Mouse (Mus musculus) urinary bladder, postnatal 25 days (tissue): ENCODE data around the gene Gpr35.

Experiments
- DNase-seq: peaks from one replicate; pipeline ENCODE4 v3.0.0; 2022; ENCODE audit warnings: low spot score

Gpr35 gene

DNA sequence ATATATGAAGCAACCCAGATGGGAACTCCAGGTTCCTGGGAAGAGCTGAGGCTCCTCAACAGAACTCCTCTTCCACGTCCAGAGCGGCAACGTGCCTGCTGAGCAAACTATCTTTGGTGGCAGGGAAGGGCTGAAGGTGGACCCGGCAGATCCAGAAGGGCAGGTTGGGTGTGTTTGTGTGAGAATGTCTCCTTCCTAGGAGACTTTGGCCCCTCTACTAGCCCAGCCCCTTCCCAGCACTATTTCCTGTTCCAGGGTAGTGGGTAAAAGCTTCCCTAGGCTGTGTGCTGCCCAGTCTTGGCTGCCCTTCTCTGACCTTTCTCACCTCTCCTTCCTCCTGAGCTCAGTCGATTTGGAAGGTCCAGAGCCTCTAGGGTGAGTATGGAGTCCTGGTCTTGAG is at the start of gene Gpr35:
Gene Gpr35, plus strand, starts transcription at position 259 of the 400 bp plus-strand sequence.
- DNase-seq = no peak

DNA sequence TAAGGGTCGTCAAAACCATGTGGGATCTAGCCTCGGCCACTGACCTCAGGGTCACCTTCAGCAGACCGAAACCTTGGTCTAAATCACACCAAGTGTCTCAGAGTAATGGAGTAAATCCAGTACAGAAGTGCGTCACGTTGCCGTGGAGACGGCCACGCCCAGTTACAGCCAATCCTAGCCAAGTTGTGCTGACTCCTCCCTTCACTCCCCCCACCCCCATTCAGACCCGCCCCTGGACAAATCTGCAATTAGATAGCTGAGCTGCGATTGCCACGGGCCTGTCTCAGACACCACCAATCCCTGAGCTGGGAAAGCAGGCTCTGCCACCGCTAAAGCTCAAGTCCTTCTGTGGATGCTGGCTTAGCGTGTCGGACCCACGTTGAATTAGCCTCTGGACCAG is 47.9 kb upstream of the Gpr35 start, which contains the start of gene Ankmy1:
Gene Ankmy1, minus strand, starts transcription at position 121 of the 400 bp plus-strand sequence.
- DNase-seq = peak; percentile 44

DNA sequence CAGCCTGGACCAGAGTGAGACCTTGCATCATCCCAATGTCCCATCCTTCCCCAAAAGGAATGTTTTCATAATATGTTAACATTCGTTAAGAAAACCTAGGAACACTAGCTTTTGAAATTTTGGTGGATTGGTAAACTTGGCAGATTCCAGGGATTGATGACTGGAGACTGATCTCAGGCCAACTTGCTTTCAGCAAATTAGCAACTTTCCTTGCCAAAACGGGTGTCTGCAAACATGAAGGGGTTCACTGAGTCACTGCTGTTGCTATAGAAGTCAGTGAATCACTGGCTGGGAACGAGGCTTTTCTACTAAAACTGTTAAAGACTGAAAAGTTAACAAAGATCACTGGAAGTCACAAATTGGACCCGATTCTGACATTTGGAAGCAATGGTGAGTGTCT is 47.0 kb upstream of the Gpr35 start:
- DNase-seq = no peak

DNA sequence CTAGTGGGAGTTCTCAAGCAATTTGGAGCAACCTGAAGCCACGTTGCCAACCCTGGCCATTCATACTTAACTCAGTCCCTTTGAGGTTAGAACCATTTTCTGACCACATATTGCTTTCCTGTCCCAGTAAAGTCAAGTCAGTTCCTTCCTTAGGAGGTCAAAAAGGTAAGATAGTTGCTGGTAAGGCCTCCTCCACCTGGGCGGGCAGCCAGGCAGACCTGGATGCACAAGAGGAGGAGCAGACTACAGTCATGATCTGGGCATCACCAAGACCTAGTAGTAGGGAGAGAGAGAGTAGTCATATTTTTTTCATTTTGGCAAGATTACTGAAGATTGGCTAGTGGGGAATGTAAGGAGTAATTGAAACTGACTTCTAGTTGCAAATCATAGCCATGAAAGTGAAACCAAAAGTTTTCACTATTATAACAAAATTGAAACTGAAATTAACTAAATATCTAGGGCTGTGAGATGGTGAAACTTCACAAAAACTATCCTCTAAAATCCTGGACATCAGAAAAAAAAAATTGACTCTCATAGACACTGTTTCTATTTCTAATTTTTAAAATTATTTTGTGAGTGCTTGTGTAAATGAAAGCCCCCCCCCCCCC is 44.9 kb upstream of the Gpr35 start:
- DNase-seq = no peak

DNA sequence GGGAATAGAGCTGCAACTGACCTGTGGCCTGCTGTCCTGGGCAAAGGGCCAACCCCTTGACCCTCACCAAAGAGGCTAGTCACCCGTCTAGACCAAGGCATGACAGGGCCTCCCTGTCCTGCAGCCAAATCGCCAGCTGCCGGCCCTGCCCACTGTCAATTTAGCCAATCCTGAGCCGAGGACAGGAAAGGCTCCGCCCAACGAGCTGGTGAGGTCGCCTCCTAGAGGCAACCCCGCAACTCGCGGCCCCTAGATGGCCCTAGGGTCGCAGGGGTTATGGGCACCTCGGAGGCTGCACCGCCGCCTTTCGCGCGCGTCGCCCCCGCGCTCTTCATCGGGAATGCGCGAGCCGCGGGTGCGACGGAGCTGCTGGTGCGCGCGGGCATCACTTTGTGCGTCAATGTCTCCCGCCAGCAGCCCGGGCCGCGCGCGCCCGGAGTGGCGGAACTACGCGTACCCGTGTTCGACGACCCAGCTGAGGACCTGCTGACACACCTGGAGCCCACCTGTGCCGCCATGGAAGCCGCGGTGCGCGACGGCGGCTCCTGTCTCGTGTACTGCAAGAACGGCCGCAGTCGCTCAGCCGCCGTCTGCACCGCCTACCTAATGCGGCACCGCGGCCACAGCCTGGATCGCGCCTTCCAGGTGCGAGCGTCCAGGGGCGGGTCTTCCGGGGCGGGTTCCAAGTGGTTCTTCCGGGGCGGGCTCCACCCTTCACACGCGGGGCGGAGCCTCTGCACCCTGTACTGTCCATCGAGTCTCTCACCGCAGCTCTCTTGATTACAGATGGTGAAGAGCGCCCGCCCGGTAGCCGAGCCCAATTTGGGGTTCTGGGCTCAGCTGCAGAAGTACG is 43.7 kb upstream of the Gpr35 start, which contains the start of gene Dusp28:
Gene Dusp28, plus strand, starts transcription at position 203 of the 853 bp plus-strand sequence.
- DNase-seq = peak; percentile 72

DNA sequence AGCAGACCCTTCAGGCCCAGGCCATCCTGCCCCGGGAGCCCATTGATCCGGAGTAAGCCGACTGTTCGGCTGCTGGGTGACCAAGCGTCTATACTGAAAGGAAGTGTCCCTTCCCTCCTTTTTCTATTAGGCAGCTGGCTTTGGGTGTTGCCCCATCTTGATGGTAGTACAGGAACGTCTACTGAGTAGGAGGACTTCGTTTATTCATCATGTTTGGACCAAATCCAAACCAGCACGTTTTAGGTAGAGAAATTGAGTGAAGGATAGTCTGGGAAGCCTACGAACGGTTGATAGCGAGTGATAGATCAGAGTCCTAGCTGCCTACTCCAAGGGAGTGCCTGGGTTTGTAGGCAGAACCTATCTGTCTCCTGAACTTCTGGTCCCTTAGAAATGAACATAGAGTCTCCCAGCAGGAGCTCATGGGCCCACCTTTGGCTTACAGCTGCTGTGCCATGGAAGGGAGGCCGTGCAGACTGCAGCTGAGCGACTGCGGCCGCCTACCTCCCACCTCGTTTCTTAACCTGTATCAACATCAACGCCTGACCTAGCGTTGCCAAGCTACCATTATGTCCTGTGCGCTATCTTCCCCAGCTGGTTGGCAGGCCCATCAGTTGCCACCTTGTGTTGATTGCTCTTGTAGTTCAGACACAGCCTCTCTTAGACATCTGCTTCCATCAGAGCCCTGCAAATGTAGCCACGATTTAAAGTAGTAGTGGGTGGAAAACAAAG is 42.9 kb upstream of the Gpr35 start:
- DNase-seq = no peak

DNA sequence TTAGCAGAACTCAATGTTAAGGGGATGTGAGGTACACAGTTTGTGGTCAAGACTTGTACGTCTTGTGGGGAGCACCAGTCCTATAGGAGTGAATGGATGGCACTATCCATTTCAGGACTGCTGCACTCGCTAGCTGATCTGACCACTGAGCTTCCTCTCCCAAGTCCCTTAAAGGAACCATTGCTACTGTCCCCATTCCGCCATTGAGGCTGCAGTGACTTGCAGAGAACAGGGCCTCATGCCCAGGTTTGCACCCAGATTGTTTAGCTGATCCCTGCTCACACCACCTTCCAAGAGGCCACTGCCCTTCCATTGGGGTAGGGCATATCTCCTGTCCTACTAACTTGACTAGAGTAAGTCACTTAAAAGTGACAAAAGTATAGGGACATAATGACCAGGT is 42.0 kb upstream of the Gpr35 start:
- no peak for DNase-seq

DNA sequence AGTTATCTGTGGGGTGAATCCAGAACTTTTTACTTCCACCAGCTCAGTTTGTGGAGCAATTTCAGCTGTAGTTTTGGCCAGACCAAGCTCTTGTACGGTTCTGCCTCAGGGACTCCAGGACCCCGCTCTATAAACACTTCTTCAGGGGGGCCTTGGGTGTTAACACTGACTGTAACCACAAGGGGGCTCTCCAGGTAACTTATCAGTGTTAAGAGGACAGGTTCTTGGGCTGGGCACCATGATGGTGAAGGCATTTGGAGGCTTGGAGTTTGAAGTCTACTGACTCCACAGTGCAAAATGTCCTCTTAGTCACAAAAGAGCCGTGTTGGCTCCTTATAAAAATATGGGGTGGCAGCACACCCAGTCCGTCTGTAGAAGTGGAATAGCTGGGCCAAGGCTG is 41.6 kb upstream of the Gpr35 start:
- no peak for DNase-seq

DNA sequence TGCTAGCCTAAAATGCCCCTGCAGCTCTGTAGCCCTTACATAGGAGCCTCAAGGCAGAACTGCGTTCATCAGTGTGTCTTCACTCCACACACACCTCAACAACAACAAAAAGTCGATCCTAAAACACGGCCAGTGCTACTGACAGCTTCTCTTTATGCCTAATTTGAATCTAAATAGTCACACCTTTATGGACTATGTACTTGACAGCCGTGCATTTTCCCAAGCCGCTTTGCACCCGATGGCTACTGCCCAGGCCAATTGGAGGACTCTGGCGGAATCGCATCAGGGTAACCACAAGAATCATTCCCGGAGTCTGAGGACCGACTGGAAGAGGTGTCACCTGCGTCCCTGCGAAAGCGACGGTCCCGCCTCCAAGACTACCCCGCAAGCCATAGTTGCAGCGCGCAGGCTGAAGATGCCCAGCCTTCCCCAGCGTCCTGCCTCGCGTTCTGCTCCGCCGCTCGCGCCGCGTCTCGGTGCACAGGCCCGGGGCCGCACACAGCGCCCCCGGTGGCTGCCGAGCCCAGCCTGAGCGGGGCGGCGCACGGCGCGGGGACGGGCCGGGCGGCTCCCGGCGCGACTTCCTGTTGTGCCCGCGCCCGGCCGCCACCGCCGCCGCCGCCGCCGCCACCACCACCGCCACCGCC is 40.3 kb upstream of the Gpr35 start, which contains the start of gene Rnpepl1:
Gene Rnpepl1, plus strand, starts transcription at position 545 of the 647 bp plus-strand sequence.
- DNase-seq = peak; percentile 73

DNA sequence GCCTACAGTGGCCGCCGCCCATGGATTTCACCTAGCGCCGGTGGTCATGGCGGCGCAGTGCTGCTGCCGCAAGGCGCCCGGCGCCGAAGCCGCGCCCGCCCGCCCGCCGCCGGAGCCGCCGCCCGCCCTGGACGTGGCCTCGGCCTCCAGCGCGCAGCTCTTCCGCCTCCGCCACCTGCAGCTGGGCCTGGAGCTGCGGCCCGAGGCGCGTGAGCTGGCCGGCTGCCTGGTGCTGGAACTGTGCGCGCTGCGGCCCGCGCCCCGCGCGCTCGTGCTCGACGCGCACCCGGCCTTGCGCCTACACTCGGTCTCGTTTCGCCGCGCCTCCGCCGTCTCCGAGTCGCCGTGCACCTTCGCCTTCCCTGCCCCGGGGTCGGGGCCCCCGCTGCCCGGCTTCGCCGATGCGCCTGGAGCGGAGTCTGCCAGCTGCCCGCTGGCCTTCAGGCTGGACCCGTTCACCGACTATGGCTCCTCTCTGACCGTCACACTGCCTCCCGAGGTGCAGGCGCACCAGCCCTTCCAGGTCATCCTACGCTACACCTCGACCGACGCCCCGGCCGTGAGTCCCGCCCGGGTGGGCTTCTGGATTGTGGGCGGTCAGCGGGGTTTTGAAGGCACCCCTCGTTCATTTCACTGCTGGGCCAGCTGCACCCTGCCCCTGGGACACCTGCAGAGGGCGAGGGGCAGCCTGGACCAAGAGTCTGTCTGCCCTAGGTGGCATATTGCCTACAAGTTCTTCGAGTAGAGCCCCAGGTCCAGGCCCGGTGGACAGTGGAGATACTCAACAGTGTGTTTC is 39.5 kb upstream of the Gpr35 start:
- DNase-seq = peak; percentile 46

DNA sequence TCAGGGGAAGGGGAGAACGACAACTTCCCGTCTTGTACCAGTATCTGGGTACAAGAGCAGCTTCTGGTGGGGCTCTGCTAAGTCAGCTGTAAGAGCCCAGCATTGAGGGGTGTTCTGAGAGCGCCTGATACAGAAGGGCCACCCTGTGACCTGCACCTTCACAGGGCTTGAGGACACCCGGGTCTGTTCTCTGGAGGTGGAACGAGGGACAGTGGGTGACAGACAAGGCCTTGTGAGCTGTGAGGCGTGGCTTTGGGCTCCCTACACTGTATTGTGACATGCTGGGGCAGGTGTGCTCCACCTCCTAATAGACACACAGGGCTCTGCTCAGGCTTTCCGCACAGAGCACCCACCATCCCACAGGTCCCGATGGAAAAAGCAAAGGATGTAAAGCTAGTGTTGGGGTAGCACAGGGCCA is 38.9 kb upstream of the Gpr35 start:
- DNase-seq = no peak

DNA sequence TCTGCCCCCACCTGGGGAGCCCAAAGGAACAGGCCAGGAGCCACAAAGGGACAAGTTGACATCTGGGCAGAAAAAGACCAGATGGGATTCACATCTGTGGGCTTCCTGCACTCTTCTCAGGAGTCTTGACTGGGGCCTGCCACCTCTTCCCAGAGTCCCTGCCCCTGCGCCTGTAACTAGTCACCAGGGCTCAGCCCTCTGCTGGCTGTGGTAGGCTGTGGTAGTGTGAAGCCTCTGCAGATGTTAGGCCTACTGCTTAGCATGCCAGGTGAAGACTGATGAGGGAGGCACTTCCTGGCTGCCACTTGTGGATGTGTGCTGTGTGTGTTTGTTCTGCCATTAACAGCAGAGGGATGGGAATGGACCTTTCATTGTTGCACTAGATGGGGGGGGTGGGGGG is 38.4 kb upstream of the Gpr35 start:
- no peak for DNase-seq

DNA sequence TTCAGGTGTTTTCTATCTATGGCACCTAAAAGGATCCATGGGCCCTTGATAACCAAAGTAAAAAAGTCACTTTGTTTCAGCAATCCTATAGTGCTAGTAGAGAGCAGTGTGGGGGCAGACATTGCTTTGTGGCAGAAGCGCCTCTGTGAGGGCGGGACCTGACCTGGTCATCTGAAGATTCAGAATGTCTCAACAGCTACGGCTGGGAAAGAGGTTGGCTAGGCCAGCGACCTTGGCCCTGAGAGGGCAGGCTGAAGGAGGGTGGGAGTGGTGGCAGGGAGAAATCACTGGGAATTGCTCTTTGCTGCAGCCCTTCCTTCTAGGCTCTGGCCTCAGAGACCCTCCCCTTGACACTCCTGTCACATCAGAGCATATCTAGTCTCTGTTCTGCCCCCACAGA is 36.4 kb upstream of the Gpr35 start:
- no peak for DNase-seq

DNA sequence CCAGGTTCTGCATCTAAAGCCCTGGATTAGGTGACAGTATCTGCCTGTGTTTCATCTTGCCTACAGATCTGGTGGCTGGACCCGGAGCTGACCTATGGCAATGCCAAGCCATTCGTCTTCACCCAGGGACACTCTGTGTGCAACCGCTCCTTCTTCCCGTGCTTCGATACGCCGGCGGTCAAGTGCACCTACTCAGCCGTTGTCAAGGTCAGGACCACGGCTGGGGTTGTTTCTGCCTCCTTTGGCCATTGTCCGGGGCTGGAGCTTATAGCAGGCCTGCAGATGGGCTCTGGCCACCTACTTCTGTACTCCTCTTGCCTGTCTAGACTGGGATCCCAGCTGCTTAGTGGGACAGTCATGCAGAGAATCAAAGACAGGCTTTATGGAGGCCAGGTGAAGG is 35.7 kb upstream of the Gpr35 start:
- DNase-seq = no peak

DNA sequence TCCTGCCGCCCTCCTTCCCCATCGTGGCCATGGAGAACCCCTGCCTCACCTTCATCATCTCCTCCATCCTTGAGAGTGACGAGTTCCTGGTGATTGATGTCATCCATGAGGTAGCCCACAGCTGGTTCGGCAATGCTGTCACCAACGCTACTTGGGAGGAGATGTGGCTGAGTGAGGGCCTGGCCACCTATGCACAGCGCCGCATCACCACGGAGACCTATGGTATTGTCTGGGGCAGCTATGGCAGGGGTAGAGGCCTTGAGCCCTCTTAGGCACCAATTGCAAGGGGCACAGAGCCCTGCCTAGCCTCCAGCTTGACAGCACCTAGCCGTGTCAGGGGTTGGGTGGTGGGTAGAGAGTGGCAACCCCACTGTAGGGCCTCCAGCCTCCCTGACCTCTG is 33.9 kb upstream of the Gpr35 start:
- DNase-seq = no peak

DNA sequence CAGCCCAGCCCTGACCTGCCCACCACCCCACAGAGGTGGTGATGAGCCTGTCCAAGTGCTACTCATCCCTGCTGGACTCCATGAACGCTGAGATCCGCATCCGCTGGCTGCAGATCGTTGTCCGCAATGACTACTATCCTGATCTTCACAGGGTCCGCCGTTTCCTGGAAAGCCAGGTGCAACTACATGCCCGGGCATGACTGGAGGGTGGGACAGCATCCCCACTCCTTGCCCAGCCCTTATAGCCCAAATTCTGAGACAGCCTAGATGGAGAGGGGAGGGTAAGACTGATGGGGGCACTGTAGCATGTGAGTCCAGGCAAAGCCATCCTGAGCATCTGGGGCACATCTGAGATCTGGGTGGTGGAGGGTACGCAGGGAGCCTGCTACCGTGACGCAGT is 31.5 kb upstream of the Gpr35 start:
- DNase-seq = no peak

DNA sequence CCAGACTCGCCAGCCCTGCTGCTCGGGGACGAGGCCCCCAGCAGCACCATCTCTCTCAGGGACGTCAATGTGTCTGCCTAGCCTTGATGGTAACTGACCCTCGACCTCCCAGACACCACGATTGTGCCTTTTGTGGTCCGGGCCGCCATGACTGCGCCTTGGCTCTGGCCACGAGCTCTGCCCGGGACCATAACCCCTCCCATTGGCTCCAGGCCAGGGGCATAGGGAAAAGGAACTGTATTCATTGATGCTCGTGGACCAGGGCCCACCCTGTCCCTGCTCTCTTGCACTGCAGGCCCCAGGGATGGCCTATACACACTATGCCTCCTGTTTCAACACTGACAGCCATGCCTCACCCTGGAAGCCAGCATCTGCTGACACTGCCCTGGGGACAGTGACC is 30.9 kb upstream of the Gpr35 start:
- DNase-seq = no peak

DNA sequence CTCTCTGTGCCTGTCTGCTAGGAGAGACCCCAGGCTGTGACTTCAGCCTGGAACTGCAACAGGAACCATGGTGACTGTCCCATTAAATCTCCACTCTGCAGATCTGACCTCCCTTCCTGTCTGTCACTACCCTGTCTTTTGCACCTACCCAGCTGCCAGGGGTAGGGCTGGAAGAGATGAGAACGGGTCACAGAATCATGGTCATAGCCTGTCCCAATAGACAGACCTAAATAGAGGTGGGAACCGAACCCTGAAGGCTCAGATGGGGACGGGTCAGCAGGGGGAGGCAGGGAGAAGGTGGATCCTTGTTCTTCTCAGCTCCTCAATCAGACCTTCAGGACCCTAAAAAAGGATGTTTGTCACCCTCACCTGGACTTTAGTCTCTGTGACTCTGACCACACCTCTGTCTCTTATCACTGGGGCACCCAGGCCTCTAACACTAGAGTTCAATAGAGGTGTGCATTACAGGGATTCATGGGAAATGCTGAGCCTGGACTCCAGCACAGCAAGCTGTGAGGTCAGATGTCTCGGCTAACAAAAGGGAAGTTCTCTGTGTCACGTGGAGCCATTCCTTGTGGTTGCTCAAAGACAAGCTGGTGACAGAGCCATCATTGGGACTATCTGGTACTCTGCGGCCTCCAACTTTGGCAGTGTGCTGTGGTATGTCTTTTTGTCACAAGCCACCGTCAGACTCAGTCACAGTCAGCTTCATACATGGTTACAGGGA is 30.0 kb upstream of the Gpr35 start:
- DNase-seq = no peak

DNA sequence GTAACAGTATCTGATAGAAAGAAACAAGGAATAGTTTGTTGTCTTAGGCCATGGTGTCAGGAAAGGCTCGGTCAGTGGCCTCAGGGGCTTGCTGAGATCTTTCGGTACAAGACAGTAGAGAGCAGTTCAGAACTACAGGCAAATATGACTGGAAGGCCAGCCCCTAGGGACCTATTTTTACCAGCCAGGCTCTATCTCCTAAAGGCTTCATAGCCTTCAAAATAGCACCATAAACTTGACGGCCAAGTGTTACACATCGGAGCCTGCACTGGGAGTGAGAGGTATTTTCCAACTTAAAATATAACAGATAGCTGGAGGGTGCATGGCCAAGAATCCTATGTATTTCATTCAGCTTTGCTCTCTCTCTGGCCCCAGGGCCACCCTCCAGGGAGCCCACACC is 29.2 kb upstream of the Gpr35 start:
- no peak for DNase-seq

DNA sequence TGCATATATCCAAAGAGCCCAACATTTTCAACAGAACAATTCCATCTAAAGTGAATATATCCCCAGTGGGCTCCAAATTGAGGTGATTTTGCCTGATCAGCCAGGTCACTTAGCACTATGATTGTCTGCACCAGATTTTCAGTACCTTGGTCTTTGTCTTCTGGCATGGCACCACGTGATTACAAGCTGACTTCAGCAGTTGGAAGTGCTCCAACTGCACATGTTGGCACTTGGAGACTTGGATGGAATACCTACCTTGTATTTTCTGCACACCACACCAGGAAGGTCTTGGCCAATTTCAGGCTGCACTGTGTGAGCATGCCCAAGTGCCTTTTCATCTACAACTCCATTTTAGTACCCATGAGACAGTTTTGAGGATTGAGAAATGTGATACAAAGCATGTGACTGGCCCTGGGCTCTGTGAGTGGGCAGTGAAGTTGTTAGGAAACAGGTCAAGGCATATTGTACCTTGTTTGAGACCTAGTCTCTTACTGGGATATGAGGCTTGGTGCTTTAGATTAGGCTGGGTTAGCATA is 20.4 kb upstream of the Gpr35 start:
- no peak for DNase-seq
